Mouse (Mus musculus) ovary, postnatal 36 days (tissue): ENCODE data around the gene Rpl18.

Experiments
- DNase-seq: peaks from one replicate; pipeline ENCODE4 v3.0.0; 2022; ENCODE audit warnings: low spot score, mixed read lengths

Rpl18 gene

DNA sequence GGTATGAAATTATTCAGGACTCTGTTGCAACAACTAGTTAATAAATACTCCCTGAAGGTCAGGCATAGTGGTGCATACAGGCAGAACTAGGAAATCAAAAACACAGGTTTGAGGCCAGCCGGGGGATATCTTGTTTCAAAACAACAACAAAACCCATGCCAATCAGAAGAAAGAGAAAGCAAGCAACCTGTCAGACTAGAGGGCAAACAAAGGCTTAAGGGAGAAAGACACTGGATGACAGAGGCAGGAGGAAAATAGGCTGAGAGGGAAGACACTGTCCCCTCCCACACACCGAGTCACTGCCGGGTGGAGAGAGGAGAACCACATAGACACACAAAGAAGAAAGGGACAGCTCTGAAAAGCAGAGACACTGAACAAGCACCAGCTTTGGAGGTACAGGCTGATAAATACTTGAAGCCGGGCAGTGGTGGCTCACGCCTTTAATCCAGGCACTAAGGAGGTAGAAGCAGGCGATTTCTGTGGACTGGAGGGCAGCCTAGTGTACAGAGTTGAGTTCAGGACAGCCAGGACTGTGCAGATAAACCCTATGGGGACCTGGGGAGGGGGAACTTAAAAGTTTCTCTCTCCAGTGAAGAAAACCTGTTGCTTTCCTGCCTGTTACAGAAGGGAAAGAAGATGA lies 1.3 kb upstream of the Rpl18 start:
- no peak for DNase-seq

DNA sequence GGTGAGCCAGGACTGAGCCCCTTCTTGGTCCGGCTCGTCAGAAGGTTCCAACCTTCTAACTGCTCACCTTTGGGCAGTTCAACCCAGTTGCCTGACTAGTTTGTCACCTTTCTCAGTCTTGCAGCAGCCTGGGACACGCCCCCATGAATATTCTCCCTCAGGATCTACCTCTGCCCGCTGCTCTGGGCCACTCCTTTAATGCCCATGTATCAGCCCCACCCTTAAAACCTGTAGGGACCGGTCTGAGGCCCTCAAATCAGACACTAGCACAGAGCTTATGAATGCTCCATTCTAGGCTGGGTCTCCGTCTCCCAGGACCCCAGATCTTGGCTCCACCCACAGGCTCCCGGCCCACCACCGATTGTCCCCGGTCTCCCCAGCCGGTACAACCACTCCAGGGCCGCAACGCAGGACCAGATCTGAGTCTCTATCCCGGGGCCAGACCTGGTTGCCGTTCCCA lies 597 bp upstream of the Rpl18 start:
- no peak for DNase-seq

DNA sequence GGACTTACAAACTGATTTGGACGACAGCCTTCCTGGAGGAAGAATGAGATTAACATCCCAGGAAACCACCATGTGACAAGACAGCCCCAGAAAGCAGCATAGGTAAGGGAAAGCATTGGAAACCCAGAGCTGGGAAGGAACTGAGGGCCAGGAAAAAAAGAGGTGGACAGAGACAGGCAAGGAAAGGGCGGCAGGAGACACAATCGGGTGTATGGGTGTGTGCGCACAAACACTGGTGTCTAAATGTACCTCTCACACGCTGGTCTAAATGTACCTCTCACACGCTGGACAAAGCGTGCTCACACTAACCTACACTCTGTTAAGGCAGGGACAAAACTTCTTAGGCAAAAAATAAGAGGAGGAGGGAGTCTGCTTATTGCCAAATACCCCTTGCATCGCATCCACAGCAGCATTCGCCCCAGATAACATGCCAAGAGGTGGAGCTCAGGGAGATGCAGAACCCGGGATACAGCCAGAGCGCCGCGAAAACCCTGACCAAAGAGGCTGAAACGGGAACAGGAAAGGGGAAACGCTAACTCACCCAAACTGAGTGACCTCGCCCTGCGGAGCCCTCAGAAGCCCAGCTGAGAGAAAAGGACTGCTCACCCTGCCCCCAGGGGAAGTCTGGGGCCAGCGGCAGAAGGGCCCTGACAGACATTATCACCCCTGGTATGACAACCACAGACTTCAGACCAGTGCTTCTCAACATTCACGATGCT lies 643 bp downstream of the Rpl18 start:
- DNase-seq, result no peak

DNA sequence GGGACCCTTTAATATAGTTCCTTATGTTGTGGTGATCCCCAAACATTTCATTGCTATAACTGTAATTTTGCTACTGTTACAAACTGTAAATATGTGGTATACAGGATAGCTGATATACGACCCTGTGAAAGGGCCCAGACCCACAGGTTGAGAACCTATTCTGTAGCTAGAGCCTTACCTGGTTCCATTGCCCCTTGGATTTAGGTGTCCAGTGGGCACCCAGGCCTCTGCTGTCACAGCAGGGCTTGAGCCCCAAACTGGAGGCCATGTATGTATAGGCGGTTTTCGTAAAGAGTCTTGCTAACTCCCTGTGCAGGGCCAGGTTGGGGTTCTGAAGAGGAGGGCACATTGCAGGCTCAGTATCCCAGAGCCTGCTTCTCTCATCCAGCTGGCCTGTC lies 1.2 kb downstream of the Rpl18 start:
- DNase-seq, result no peak

DNA sequence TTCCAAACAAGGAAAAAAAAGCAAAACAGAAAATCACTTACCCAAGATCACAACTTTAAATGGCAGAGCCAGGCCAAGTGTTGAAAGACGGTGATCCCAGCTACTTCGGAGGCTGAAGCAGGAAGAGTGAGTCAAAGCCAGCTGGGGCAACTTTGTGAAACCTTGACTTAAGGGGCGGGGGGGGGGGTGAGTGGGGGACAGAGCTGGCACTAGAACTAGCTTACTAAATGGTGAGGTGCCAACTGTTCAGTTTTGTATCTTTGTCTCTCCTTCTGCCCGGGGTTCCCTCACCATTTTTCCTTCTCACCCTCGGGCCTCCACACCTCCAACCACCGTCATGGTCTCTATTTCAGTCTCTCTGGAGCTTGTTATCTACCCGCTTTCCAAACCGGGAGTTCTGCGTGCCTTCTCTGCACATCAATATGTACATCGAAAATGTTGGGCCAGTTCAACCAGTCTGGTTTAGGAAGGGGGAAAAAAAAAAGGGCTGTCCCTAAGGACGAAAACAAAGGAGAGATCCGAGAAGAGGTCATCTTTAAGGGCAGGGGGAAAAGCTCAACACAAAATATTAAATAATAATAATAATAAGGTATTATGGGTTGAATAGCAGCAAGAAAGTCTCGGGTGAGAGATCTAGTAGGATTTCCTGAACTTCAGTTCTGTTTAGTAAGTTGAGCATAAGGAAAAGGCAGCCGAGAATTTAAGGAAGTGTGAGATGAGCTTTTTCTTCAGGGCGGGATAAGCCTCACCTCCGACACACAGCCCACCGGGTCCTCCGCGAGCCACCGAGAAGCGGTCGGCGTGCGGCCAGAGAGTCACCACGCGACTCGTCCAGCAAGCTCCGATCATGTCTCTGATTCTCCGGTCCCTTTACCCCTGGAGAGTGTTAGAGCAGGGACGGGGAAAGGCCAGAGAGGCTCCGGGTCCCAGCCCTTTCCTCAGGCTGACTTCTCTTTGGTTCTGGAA lies 2.0 kb downstream of the Rpl18 start:
- DNase-seq, result no peak

DNA sequence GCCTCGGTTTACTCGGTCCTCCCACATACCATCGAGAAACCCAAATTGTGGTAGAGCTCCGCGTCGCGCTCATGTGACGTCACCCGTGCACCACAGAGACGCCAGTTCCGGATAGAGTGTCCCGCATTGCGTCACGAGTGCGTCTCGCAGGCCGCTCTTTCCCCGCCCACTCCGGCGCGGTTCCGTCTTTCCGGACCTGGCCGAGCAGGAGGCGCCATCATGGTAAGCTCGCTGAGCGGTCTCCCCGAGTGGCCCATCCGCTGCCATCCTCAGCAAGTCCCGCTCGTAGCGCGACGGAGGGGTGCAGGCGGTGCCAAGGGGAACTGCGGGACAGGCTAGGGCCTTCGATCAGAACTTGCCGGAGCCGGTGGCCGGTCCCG lies 2.7 kb downstream of the Rpl18 start, which contains the start of gene Sphk2:
Sphk2 (minus strand) TSS at position 85 of the 380 bp plus-strand sequence.
- DNase-seq, result peak; percentile 98

DNA sequence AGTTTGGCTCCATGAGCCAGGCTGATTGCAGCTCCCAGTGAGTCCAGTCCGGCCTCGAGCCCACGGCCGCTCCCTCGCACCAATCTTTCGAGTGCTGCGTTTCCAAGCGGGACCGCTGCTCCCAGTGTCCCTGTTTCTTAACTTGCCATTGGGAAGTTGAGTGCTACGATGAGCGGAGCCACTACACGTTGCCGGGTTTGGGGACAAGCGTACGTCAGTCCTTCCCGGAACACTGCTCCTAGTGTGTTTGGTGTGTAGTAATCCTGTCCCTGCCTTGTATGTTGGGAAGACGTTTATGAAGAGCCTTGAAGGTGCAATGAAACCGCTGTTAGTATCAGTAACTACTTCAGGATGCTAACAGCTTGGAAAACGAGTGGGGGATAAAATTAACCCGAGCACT lies 3.1 kb downstream of the Rpl18 start:
- DNase-seq, result no peak

DNA sequence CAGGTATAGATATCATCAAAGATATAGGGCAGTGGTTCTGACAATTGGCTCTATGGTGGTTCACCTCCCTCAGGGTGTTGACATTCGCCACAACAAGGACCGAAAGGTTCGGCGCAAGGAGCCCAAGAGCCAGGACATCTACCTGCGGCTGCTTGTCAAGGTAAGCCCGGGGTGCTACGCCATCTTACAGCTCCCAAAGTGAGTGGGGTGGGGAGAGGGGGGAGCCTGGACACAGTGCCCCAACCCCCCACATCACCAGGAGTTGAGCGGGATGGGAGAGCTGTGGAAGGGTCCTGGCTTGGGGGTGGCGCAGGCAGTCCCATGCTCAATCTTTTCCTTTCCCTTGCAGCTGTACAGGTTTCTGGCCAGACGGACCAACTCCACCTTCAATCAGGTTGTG lies 3.9 kb downstream of the Rpl18 start:
- no peak for DNase-seq

DNA sequence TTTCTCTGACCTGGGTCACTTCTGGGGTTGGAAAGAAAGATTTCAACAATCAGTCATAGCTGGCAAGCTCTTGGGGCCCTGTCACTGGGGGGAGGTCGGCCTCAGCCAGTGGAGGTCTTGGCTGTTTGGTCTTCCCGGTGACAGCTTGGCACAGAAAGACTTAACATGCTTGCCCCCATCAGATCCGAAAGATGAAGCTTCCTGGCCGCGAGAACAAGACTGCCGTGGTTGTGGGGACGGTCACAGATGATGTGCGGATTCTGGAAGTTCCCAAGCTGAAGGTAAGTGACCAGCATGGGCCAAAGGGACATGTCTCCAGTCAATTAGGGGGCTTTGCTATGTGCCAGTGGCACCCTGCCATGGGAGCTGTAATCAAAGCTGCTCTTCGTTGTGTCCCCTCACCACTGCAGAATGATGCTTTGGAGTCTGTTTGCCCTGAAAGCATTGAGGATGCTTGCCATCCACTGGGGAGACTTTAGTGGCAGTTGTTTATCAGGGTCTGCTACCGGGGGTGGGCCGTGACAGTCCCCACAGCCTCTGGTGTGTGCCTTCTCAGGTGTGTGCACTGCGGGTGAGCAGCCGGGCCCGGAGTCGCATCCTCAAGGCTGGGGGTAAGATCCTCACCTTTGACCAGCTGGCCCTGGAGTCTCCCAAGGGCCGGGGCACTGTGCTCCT lies 4.6 kb downstream of the Rpl18 start:
- DNase-seq, result no peak

DNA sequence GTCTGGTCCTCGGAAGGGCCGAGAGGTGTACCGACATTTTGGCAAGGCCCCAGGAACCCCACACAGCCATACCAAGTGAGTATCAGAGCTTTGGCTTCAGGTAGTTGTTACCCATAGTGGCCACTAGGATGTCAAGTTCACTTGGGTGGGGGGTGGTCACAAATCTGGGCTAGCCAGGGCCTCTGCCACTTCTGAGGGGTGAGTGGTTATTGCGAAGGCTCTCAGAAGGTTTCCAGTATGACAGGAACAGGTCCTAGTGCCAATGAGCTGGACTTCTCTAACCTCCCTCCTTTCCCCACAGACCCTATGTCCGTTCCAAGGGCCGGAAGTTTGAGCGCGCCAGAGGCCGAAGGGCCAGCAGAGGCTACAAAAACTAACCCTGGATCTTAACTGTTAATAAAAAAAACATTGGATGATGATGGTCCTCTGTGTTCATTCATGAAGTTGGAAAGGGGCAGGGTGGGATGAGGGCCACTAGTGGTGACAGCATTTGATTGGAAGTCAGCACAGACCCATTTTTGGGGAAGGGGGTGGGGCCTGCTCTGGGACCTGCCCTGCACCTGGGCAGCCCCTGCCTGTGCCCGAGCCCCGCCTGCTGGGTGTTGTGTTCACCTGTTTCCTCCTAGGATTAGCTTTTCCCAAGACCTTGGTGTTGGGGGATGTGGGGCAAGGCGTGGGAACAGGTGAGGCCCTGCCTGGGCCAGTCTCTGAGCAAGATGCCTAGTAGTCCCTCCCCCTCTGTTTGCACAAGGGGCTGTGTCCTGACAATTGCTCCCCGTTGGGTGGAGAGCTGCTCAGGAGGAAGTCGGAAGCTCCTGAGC lies 5.4 kb downstream of the Rpl18 start, which contains the start of gene Fam83e:
Fam83e (plus strand) TSS at position 800 of the 821 bp plus-strand sequence.
- no peak for DNase-seq

DNA sequence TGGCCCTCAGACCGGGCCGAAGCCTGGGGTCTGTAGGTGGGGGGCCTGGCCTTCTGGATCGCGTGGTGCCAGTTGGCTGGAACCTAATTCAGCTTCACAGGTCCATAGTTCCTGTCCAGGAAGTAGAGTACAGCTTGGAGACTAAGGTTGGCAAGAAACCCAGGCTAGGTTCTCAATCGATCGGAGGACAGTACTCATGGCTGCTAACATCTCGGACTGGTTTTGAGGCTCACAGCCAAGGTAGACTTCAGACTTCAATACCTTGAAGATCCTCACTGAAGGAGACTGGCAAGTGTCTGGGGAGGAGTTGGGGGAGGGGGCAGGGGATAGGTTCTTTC lies 5.9 kb downstream of the Rpl18 start:
- DNase-seq, result no peak

DNA sequence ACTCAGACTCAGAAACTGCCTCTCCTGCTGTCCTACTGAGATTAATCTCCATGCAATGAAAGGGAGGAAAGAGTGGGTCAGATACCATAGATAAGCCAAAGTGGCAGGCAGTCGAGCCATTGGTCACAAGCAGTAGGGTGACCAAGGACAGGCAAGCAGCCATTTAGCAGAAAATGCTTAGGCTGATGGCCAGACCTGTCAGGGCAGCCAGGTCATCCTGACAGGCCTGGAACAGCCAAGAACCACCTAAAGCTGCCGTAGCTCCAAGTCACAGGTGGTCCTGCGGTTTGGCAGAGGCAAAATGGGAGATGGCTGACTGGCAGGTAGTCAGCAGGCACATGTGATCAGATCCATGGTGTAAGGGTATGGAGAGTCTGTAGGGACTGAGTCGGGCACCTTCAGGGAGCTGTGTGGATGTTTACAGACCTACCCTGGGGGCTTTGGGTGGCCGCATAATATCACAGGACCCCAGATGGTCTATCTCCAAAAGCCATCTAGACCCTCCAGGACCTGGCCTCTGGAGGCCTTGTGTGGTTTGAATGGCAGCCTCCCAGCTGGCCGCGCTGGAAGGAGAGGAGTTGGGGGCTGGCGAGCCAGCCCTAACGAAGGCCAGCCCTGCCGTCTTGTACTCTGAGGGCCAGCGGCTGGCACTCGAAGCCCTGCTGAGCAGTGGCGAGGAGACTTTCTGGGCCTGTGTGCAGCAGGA lies 6.5 kb downstream of the Rpl18 start:
- no peak for DNase-seq

DNA sequence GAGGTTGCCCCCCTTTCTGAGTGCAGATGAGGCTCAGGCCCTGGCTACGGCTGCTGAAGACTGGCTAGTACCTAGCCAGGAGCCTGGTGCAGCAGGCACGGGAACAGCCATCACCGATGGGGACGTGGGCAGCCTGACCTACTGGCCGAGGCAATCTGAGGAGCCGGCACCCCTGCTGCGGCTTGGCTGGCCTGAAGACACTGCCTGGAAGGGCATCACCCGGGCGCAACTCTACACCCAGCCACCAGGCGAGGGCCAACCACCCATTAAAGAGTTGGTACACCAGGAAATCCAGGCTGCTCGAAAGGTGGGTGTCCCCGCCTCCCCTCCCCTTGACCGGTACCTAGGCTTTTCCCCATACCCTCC lies 7.1 kb downstream of the Rpl18 start:
- no peak for DNase-seq

DNA sequence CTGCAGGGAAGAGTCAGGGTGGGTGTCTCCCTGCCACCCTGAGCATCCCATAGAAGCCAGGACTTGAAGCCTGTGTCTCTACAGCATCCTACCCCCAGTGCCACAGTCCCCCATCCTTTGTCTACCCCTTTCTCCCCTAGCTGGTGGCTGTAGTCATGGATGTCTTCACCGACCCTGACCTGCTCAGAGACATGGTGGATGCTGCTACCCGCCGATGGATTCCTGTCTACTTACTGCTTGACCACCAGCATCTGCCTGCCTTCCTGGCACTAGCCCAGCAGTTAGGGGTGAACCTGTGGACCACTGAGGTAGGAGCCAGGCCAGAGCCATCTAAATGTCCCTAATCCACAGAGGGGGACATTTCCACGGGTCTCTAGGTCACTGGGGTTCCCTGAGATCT lies 8.0 kb downstream of the Rpl18 start:
- no peak for DNase-seq

DNA sequence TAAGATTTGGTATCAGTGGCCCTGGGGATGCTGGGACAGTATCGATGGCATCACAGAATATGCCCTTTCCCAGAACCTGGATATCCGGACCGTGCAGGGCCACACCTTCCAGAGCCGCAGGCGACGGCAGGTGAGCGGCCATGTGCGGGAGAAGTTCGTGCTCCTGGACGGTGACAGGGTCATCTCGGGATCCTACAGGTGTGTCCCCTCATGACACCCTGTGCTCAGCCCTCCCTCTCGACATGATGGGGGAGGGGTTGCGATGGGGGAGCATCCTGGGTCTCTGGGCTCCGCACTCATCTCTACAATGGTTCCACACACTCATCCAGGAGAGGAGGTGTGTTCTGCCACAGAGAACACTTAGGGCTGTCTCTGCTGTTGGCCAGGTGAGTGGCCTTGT lies 8.5 kb downstream of the Rpl18 start:
- no peak for DNase-seq

DNA sequence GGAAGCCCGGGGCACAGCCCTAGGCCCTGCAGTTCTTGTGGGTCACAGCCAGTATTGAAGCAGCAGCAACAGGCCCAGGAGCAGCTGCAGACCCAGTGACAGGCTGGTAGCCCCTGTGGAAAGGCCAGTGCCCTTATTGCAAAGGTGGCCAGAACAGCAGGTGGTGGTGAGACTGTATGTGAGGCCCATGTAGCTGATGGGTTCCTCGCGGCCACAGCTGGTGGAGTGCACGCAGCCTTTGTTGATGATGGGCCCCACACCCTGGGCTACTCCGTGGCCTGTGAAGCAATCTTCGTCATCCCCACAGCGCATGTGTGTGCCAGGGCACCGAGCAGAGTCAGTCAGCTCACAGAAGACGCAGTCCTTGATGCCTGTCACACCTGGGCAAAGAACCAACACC lies 9.9 kb downstream of the Rpl18 start:
- no peak for DNase-seq

DNA sequence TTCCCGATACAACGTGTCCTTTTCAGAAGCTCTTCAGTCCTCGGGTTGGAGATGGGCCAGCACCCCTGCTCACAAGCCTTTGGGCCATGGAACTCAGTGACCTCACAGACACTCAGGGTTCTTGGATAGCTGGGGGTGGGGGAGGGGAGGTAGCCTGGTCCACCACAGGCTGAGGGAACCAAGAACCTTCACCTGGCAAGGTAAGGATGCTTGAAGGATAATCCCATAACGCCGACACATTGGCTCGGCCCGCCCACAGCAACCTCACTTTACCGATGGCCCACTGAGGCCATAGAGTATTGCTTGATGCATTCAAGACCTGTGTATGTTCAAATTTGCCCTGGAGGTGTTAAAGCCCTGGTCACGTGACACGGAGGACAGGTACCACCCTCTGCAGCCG lies 10.5 kb downstream of the Rpl18 start, which contains the start of gene Spaca4:
Spaca4 (minus strand) TSS at position 101 of the 400 bp plus-strand sequence.
- no peak for DNase-seq

DNA sequence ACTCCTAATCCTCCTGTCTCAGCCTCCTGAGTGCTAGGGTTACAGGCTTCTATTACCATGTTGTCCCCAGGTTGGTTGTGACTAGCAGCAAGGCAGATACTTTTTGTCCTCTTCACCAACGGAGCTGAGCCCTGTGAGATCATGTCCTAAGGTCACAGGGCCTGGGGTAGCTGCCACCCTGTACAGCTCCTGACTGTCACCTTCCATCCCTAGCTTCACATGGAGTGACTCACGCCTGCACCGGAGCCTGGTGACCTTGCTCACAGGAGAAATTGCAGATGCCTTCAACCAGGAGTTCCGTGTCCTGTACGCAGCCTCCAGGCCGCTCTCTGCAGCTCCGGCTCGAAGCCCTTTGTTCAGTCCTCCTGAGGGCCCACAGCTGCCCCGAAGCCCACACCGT lies 11.2 kb downstream of the Rpl18 start:
- no peak for DNase-seq

DNA sequence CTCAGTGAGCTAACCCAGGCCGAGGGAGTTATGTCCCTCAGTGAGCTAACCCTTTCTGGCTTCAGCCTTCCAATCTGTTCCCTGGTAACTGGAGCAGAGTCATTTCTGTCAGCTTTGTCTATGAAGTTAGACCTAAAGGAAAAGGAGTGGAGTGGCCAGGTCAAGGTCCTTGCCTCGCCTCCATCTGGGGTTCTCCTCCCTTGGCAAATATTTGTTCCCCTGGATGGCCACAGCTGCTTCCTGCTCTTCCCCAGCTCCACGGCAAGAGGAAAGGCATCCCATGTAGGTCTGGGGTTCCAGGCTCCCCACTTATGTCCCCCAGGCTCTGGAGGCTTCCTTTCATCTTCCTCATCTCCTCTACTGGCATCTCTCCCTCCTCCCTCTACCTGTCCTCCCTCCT lies 12.4 kb downstream of the Rpl18 start:
- no peak for DNase-seq

DNA sequence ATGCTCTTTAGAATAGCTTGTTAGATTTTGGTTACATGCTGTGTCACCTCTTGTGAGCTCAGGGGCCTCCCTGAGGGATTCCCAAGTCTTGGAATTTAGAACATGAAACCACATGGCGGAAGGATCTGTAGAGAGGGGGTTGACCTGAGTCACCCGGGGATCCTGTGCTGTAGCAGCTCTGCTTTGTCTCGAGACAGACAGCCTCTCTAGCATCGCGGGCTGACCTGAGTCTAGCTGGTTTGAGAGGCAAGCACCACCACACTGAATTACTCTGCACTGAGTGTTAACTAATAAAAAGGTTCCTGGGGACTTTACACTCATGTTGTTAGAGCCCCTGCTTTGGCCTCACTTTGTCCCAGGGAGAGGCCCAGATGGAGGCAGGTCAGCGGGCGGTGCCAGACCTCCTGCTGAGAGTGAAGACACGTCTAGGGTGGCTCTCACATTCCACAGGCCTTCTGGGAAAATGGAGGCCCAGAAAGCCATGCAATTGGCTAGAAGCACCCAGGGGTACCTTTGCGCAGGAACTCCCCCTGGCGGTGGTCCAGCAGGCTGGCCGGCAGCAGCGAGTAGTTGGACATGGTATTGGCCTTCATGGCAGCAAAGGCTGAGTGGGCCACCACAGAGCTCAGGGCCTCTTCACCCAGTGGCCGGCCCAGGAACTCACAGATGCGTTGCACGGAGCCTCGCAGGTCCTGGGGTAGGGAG lies 15.6 kb downstream of the Rpl18 start:
- peak; percentile 60 for DNase-seq
